Mouse (Mus musculus) thymus, postnatal 36 days (tissue): ENCODE data around the gene Fermt2.
"Not testable (repeated sequence)": the region's sequence is repeated elsewhere in the genome, so short reads cannot be mapped to it uniquely, and the experiment has no call there.

Experiments used
- DNase-seq, 2 experiments: peaks; one replicate each; pipeline ENCODE4 v3.0.0; 2022; ENCODE audit warnings: mixed read lengths in 2 of 2

Gene Fermt2

DNA sequence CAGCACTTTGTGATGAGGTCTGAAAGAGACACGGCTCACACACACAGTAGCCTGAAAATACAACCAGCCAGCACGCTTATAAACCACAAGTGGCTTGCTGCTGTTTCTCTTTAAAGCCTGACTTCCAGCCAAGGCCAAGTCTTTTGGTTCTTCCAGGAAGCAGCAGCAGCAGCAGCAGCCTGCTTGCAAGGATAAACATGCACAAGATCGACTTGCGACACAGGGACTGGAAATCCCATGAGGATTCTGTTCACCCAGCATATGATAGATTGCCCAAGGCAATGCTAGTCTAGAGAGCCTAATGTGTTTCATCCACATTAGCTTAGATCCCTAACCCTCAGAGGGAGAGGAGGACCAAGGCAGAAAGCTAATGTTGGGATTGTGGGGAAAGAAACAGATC, 22.0 kb downstream of the Fermt2 start:
- no peak for DNase-seq

- no peak for DNase-seq
These were observed 22.5 kb downstream of the Fermt2 start for GRCm38 (mm10) chr14:45507447-45507846.

DNA sequence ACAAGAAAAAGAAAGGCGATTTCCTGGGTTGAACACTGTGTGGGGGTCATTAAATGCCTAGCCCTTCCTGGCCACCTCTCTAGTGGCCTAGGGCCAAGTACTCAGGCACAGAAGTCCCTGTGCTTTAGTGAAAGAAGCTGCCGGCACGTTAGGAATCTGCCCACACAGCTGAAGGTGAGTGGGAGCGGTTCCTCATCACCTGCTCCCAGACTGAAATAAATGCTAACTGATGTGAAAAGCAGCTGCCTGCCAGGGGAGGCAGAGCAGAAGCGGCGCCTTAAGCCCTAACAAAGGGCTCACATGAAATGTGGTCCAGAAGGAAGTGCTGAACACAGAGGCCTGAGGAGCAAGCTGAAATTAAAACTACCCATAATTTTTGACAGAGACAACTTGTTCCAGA, 22.9 kb downstream of the Fermt2 start:
- DNase-seq = no peak

- no peak for DNase-seq
These were observed 23.8 kb downstream of the Fermt2 start for GRCm38 (mm10) chr14:45506165-45506564.

- DNase-seq = no peak
These were observed 25.4 kb downstream of the Fermt2 start for GRCm38 (mm10) chr14:45504422-45505113.

GRCm38 (mm10) chr14:45503934-45504333, 26.0 kb downstream of the Fermt2 start:
- DNase-seq = no peak

DNA sequence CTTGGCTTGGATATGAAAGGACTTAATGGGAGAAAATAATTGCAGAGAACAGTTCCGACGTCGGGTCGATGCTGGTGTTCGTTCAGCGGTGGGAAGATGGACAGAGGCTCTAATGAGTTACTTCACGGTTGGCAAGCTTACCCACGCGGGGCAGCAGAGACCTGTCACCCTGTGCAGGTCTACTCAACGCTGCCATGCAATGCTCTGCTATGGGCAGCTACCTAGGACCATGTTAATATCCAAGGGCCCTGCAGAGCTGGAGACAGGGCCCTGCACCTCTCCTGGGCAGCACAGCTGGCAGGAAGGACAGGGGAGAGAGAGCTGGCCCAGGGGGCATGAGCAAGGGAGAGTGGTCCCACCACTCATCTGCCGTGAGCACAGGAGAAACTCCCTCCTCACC, 29.9 kb downstream of the Fermt2 start:
- DNase-seq = no peak

GRCm38 (mm10) chr14:45497116-45497515, 32.8 kb downstream of the Fermt2 start:
- DNase-seq = no peak

DNA sequence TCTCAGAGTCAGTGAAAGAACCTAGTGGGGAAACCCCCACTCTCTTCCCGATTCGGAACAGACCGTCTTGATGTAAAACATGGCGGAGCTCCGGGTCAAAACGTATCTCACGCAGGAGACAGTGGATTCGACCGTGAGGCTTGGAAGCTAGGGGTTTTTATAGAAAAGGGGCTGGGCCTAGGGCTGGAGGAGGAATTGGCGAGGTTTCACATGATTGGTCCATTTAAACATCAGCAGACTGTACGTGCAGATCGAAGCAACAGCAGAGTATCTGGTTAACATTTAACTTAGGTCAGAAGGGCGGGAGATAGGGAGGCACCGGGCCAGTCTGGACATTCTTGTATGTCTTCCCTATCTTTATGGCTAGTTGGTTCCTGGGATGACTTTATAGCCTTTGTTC, 34.1 kb downstream of the Fermt2 start:
- DNase-seq = not testable (repeated sequence)

GRCm38 (mm10) chr14:45493891-45494290, 36.0 kb downstream of the Fermt2 start:
- no peak for DNase-seq

- no peak for DNase-seq
These were observed 37.2 kb downstream of the Fermt2 start for GRCm38 (mm10) chr14:45492668-45493067.

GRCm38 (mm10) chr14:45492038-45492437, 37.9 kb downstream of the Fermt2 start:
- DNase-seq = no peak

- DNase-seq = not testable (repeated sequence)
These were observed 42.7 kb downstream of the Fermt2 start for GRCm38 (mm10) chr14:45487201-45487600.

- DNase-seq = not testable (repeated sequence)
These were observed 46.6 kb downstream of the Fermt2 start for GRCm38 (mm10) chr14:45483361-45483760.

- DNase-seq = no peak
These were observed 50.7 kb downstream of the Fermt2 start for GRCm38 (mm10) chr14:45478977-45479806.

DNA sequence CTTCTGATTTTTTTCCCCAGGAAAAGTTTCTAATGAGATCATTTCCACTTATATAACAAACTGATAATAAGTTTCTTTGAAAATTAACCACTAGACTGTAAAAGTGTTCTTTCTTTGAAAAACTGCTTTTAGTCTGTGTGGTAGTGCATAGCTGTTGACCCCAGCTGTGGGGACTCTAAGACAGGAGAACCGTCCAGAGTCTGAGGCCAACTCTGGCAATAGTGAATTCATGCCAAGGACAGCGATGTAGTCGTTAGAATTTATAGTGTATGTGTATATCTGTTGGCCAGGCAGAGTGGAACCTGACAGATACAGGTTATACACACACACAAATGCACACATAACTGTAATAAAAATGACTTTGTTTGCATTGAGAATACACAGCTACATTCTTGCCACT, 51.4 kb downstream of the Fermt2 start:
- DNase-seq = no peak

DNA sequence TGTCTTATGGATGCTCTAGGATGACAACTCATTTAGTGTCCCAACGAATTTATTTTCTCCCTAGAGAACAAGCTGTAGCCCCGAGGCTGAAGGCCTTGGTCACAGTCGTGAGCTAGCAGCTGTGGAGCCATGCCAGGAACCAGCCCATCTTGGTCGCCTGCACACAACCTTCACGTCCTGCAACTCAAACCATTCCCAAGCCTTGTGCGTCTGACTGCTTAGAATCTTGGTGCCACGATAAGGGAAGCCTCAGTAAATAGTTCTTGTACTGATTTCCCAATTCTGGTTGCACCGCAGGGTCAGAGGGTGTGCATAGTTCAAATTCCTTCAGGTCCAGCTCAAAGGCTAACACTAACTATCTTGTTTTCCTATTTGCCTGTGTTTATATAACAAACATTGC, 52.3 kb downstream of the Fermt2 start:
- no peak for DNase-seq

- DNase-seq = no peak
These were observed 52.9 kb downstream of the Fermt2 start for GRCm38 (mm10) chr14:45476990-45477389.

GRCm38 (mm10) chr14:45472536-45472935, 57.4 kb downstream of the Fermt2 start:
- no peak for DNase-seq

DNA sequence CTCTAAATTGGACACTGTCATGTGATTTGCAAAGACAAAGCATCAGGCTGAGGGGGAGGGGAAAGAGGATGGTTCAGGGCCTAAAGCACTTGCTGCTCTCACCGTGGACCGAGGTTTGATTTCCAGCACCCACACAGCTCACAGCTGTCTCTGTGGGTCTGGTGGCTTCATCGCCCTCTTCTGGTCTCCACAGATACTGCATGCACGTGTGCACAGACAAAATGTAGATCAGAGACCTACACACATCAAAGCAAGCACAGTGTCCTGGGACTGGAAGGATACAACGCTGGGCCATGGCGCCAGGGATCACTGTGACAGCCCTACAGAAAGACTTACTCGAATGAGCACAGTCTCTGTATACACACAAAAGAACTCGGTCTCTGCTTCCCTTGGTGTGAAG, 60.5 kb downstream of the Fermt2 start:
- no peak for DNase-seq

GRCm38 (mm10) chr14:45466371-45466770, 63.5 kb downstream of the Fermt2 start:
- not testable (repeated sequence) for DNase-seq

DNA sequence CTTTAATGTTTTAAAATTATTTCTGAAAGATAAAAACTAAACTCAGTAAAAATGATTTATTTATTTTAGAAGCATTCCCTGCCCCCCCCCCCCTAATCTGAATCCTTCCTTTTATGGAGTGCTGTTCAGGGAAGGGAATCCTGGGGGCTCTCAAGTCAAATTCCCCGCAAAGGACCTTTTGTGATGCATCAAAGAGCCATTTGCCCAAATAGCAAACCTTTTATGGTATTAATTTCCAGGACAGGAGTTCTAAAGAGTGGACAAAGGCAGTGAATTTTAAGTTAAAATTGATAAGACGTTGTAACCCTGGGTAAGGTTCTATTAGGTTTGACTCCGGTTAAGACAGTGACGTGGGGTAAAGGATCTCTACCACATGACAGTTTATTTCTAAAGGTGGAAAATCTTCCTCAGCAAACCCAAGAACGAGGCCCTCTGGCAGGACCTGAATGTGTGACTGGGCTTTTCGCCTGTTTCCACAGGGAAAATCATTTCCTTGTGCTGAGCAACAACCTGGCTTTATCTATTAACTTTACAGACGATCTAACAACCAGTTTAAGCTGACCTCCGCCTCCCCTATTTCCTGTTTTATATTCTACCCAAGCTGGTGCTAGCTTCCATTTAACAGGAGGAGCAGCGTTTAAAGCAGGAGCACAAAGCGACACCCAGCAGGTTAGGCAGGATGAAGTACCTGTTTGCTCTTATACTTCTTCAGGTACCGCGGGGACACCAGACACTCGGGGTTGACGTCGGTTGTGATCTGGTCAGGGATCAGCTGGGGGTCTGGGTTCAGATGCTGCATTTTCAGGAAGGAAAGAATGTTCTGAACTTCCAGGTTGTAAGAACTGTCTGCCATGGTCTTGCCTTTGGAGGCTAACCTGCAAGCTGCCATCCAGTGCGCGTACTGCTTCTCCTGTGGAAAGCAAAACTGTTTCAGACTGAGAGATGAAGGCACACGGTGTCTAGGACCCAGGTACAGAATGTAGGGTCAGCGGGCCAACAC, 65.6 kb downstream of the Fermt2 start:
- no peak for DNase-seq

DNA sequence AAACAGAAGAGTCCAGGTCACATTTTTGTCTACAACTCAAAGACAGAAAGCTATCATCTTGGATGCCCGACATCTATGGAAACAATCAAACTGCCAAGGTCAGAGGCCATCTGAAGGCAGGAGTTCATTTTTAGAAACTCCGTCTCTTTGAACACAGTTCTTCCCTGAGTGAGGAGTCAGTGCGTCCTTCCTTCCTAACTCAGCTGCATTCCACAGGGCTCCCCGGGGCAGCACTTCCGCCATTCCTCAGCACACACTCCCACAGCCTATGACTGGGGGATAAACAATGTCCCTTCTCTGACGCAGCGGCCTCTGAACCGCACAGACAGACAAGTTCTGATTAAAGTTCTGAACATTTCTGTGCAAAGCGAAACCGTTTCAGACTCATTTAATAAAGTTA, 66.3 kb downstream of the Fermt2 start:
- DNase-seq = no peak
